Mouse (Mus musculus) CD4-positive, CD25-positive, alpha-beta regulatory T cell, adult 4 months (primary cell): ENCODE data around the gene Nudc. TPM values are rescaled to one million over a fixed set of nuclear protein-coding genes. Genes with fewer than 3 reads are reported as not detected.

ENCODE experiments used
- ATAC-seq: one replicate; pipeline ENCODE4 v1.8.0; 2017
- polyA plus RNA-seq, 2 experiments: library from polyadenylated mRNA; unstranded; fragments of 100-300 nt; shearing (Covaris generic); gene quantifications; one replicate each; pipeline ENCODE4 v1.2.1; 2017

Gene Nudc
- 10 to 100 TPM; 29.9 to 34.3 TPM for polyA plus RNA-seq

DNA sequence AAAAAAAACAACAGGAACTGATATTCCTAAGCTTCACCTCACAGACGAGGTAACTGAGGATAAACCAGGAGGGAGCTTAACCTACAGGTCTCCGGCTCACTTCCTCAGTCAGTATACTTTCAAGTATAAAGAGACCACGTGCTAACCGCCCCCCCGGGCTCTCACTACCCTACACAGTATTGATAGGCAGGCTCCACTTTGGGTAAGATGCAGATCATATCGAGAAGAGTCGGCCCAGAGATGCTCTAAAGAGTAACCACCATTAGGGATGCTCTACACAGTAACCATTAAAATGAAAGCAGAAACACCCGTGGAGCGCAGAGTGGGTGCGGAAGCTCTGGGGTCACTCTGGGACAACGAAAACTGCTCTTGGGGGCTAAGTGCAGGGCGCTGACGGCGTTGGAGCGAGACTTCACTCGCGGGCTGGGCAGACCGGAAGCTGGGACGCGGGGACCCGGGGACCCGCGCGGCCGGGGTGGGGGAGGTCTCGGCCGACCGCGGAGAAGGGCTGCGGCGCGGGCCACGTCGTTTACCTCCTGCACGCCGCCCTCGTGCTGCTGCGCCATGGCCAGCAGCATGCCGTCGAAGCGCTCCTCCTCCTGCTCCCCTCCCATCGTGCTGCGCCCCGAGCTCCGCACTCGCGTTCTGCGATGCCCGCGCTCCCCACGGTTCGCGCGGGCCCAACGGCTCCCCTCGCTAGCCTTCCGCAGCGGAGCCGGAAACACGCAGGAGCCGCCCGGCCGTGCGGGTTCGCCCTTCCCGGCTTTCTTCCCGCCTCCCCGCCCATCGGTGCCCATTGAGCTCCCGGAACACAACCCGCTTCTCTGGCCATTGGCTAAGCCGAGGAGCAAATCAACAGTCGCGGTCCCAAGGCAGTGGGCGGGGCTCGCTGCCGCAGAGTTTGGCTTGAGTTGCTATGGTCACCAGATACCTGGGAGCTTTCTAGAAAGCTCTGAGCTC, at the start of gene Nudc:
TSS of gene Nudc (minus strand) at position 725 of the 960 bp plus-strand sequence.
- peak; percentile 98 for ATAC-seq

DNA sequence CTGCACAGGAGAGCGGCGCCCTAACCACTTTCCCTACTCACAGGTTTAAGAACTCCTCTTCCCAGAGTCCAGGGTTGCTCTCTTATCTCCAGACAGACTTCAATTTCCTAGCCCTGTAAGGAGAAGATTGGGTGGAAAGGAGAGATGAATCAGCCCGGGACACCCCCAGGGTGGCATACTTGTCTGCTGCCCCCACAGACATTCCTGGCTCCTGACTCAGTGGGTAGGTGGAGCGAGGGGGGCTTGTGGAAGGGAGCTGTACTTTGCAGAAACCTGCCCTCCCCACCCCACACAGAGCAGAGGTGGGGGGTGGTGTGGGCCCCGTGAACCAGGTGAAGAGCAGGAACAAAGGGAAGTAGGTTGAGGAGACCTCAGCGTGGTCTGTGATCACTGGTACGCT, 49.7 kb upstream of the Nudc start:
- no peak for ATAC-seq

DNA sequence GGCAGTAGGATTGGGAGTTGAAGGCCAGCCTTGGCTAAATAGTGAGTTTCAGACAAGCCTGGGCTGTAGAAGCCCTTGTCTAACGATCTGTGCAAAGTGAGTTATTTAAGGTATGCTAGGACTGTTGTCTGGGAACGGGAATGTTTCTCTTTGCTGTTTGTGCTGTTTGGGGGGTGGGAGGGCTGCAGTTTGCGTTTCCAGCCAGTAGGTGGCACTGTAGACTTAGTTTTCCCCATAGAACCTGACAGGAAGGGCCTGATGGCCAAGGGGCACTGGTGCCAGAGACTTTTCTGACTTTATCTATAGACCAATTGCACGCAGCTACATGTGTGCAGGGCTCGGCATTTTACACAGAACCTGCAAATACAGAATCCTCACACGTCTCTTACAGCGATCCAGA, 46.8 kb upstream of the Nudc start:
- ATAC-seq, result peak; percentile 63

DNA sequence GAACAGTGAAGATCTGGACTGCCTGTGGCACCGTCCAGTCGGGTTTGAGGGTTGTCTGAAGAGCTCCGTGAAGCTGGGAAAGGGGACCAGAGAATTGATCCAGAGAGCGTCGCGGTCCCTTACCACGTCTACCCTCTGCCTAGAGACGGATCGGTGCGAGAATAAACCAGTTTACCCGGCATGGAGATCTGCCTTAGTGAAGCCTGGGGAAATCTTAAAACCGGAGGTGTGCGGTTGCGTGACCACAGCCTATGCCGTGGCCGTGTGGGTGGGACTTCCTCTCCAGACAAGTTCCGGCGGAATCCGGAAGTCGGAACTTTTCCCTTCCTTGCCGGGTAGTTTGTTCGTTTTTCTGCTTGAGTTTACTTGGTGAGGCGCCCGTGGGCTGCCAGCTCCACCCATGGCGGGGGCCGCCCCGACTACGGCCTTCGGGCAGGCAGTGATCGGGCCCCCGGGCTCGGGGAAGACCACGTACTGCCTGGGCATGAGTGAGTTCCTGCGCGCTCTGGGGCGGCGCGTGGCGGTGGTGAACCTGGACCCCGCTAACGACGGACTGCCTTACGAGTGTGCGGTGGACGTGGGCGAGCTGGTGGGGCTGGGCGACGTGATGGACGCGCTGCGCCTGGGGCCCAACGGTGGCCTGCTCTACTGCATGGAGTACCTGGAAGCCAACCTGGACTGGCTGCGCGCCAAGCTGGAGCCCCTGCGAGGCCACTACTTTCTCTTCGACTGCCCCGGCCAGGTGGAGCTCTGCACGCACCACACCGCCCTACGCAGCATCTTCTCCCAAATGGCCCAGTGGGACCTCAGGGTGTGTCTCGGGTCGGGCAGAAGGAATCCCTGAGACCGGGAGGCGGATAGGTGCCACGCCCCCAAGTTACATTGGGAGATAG, 38.5 kb upstream of the Nudc start, which contains the start of gene Gpn2:
TSS of gene Gpn2 (plus strand) at position 304 of the 893 bp plus-strand sequence.
- peak; percentile 99 for ATAC-seq

DNA sequence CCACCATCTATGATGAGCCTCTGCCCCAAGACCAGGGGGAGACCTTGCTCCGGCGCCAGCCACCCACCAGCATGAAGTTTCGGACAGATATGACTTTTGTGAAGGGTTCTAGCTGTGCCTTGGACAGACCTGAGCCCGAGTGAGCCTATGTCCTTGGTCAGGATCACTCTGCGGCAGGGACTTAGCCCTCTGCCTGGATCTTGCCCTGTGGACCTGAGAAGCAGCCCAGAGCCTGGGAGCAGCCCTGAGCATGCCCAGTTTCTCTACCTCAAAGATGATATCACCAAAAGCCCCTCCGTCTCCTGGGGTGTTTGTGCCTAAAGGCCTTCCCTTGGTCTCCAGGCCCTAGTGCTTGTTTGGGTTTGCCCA, 37.9 kb upstream of the Nudc start:
- peak; percentile 17 for ATAC-seq

DNA sequence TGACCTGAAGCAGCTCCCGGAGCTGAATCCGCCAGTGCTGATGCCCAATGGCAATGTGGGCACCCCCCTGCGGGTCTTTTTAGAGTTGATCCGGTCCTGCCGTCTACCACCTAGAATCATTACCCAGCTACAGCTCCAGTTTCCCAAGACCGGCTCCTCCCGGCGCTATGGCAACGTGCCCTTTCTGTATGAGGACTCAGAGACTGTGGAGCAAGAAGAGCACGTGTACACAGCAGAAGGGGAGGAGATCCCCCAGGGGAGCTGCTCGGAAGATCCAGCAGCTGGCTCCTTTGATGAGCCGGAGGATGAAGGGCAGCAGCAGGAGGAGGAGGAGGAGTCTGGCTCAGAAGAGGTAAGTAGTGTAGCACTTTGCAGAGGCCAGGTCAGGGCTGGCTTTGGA, 32.2 kb upstream of the Nudc start:
- no peak for ATAC-seq

DNA sequence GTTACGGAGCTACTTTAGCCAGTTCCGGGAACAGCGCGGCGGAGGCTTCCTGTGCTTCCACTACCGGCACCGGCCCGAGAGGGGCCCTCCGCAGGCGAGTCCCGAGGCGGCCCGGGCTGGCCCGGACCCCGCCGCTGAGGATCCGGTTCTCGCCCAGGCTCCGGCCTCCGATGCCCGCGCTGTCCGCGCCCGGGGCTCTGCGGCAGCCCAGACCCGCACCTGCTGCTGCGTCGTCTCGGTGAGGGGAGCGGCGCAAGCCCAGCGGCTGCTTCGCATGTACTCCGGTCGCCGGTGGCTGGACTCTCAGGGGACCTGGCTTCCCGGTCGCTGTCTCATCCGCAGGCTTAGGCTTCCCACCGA, 29.0 kb upstream of the Nudc start:
- ATAC-seq, result peak; percentile 55

DNA sequence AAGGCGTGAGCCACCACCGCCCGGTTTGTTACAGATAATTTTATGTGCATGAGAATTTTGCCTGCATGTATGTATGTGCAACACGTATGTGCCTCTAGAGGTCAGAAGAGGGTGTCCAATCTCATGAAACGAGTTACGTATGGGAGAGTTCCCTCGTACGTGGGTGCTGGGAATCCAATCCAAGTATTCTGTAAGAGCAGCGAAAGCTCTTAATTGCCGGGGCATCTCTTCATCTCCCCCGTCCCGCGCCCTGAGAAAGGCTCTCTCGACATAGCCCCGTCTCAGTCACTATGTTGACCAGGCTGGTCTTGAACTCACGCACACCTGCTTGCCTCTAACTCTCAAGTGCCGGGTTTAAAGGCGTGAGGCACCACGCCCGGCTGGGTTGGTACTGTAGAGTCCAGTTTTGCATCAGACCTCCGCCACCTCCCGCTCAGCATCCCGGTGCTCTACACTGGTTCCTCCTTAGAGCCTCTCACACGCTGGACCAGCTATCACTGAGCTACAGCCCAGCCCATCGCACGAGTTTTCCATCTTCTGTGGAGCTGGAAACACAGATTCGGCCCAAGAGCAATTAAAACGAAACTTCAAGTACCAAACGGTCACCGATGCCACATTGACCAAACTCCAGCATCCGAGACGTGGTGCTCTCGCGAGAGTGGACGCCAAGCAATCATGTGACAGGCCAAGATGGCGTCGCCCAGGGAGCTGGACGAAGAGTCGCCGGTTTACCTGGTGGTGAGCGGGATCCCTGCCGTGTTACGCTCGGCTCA, 28.5 kb upstream of the Nudc start, which contains the start of gene Gpatch3:
TSS of gene Gpatch3 (plus strand) at position 676 of the 773 bp plus-strand sequence.
- peak; percentile 93 for ATAC-seq

DNA sequence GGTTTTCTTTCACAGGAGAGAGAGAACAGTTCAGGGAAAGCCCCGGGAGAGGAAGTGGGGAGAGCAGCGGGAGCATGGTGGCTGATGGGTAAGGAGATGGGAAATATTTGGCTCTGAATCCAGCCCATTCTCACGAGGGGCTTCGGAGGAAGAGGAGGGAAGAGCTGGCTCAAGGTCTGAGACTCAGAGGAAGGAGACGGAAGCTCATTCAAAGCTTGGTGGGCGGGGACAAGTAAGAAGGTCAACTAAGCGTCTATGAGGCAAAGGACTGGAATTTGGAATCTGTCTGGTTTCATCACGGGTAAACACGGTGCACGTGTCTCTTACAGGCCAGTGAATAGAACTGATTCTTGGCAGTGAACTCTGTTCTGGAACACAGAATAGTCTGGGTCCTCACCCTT, 24.3 kb upstream of the Nudc start:
- no peak for ATAC-seq

DNA sequence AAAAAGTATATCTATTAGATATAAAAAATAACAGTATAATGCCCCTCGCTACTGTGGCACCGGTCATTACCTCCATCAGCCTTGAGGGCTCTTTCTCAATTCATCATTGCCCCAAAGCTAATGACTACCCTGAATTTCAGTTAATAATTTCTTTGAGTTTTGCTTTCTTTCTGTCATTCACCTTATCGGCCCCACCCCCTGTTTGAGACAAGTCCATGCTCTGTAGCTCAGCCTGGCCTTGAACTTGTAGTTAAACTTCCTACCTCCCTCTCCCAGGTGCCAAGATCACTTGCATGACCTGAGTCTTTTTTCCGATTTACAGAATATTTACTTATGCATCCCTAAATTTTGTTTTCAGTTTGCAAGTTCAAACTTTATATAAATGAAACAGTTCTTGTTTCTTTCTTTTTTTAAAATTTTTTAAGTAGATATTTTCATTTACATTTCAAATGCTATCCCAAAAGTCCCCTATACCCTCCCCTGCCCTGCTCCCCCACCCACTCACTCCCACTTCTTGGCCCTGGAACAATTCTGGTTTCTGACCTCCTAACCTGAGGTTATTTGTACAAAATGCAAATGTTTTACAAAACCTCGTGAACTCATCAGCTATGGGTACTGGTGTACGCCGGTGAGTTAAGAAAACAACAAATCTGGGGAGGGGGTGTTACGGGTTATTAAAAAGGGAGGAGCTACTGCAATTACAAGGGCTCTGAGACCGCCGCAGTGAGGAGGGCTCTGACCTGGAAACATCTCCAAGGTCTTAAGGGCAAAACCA, 23.7 kb upstream of the Nudc start:
- no peak for ATAC-seq

DNA sequence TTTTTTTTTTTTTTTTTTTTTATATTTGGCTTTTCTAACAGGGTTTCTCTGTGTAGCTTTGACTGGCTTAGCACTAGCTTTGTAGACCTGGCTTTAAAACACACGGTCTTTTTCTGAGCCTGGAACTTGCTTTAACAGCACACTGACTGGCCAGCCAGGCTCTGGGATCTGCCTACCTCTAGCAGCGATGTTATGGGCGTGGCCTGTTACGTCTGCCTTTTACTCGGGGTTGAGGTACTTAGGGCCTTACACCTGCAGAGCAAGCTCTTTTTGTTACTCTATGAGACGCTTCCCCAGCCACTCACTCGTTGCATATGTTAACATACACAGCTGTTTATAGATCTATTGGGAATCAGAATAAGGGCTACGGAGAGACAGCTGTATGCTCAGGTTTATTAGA, 21.5 kb upstream of the Nudc start:
- ATAC-seq, result no peak

DNA sequence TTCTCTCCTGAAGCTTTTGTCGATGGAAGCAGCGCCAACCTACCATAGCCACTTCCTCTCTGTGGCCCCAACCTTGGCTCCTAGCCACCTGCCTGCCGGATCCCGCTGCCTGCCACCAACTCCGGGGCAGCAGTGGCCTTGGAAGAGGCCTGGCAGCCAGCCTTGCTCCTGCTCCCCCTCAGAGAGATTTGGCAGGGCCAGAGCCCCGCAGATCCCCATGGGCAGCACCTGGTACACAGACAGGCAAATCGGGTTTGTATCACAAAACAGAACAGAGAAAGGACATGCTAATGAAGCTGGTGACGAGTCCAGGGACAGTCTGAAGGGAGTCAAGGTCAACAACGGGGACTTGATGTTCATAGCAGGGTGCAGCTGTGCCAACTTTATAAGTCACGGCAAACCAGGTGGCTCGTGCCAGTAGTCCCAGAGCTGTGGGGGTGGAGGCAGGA, 17.4 kb upstream of the Nudc start:
- ATAC-seq, result no peak

DNA sequence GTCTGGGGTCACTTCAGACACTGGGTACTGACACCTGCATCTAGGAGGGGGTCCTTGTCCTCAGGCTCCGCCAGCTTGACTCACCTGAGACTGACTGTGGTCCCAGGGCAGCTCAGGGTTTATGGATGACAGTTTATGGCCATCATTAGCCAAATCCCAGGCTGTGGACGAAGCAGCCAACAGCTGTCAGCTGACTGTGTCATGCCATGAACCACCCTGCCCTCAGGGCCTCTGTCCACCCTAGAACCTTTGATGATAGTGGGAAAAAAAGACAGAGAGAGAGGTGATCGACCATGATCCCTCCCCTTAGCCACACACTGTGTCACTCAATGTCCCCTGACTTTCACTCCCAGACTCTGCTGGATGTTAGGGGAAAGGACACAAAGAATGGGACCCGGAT, 15.8 kb upstream of the Nudc start:
- no peak for ATAC-seq

DNA sequence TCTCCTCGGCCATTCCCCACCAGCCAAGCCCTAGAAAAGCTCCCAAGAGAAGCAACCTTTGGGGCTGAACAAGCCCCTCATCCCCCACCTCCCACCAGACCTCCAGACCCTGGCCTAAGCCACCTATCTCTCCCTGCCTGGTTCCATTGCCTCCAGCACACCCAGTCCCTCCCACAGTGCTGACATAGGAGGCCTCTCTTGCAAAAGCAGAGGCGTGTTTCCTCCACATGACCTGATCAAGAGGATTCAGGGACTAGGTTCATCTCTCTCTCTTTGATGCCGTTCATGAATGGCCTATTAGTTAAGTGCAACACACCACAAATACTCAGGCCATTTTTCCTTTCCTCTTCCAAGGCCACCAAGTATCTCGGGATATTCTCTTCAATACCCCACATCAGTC, 14.1 kb upstream of the Nudc start:
- no peak for ATAC-seq

DNA sequence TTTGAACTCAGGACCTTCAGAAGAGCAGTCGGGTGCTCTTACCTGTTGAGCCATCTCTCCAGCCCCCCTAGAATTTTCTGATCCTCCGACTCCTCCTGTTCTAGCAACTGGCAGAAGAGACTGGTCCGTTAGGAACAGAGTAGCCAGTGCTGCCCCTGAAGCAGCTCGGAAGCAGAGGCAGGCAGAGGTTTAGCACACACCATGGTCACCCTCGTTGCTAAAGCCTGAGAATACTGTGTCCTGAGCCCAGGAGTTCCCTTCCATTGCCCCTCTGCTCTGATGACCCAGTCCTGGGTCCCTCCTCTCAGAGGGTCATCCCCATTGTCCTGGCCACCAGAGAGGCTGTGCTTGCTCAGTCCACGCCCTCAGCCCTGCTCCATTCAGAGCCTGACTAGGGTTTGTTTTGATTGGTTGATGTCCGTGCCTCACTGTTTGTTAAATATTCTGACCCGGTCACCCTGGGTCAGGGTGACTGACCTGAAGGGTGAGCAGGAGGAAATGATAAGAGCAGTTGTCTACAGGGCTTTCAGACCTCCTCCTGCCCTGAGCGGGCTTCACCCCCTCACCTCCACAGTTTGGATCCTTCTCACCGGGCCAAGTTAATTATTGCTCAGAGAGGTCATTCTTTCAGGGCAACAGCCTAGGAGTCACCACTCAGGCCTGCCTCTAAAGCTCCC, 11.4 kb upstream of the Nudc start:
- no peak for ATAC-seq

DNA sequence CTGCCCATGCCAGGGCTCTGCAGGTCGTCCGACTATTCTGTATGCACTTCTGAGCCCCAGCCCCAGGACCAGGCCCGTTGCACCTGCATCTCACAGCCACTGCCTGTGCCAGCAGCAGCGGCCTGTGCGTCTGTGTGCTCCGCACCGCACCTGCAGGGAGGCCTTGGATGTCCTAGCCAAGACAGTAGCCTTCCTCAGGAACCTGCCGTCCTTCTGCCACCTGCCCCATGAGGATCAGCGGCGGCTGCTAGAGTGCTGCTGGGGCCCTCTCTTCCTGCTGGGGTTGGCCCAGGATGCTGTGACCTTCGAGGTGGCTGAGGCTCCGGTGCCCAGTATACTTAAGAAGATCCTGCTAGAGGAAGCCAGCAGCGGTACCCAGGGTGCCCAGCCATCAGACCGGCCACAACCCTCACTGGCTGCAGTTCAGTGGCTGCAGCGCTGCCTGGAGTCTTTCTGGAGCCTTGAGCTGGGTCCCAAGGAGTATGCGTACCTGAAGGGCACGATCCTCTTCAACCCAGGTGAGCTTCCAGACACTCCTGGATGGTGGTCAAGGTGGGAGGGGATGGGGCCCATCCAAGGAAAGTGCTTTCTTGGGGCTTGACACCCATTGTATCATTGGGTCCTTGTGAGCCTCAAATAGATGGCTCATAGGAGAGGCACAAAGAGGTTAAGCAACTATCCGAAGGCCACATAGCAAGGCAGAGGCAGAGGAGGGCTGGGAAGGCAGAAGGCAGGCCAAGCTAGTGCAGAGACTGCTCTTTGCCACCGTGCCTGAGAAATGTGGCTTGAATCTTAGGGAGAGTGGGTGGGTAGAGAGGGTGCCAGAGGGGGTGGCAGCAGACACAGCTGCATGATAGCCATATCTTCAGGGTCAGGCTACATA, 7.9 kb upstream of the Nudc start:
- no peak for ATAC-seq

DNA sequence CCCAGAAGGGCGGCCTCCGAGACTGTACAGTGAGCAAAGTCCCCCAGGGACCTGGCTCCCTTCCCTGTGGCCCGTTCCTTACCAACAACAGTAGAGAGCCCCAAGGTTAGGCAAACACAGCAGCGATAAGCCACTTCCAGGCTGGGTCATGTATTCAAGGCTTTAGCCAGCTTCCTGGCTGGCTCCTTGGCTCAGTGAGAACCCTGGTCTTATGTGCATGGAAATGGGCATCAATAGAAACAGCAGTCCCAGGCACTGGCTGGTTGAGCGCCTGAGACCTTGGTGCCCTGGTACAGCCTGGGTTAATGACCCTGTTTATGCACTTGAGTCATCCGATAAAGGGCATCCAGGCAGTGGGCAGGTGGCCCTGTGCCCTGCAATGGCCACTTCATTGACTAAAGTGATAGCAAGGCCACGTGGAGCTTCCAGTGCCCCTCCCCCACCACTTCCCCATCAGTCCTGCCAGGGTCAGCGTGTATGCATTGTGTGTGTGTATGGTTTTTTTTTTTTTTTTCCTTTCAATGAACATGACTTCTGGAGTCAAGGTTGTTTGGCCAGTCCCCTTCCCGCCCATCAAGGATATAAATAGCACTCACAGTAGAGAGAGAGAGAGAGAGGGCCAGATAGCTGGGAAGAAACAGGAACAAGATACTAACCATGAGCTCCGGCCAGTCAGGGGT, 7.1 kb upstream of the Nudc start, which contains the start of gene Nr0b2:
TSS of gene Nr0b2 (plus strand) at position 609 of the 680 bp plus-strand sequence.
- no peak for ATAC-seq

DNA sequence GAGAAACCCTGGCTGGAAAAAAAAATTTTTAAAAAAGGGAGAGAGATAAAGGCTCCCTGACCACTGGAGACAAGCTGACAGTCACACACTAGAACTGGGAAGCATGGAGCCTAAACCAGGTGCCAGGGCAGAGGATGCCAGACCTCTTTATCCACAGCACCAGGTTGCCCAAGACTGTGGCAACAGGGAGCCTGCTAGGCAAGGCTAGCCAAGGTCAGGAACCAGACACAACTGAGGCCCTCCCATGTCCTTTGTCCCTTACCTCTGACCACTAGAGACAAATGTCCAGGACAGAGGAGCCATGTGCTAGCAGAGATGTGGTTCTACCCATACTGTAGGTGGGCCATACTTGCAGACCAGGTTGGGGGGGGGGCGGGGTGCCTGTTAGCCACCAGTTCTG, 6.2 kb upstream of the Nudc start:
- ATAC-seq, result no peak

DNA sequence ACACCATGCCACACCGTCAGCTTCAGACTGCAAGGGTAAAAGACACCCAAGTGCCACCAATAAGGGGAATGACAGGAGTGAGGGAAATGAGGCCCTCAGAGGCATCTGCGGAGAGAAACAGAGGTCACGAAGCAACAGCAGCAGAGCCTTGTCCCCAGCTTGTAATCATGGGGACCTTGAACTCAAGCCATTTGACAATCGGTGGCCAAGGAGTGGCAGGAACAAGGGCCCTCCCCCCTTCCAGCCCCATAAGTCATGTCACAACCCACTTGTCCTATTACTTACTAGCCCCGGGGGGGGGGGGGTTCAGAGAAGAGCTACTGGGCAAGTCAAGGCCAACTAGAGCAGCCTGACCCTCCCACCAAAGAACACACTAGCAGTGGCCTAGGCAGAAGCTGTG, 9.1 kb downstream of the Nudc start:
- ATAC-seq, result no peak
